Mouse (Mus musculus) heart, adult 11 months (tissue): ENCODE measurements at regions not wholly inside any gene's neighbourhood (a gene's known extent, or its start where the extent isn't known, plus 50 kb on each side); places are given as distances from the start of the nearest gene placed in this dataset.
A peak's percentile ranks its signal among the peaks of the same experiment; 100 is the strongest.

Source experiments
- DNase-seq: peaks from one replicate; pipeline ENCODE4 v3.0.0; 2022

DNA sequence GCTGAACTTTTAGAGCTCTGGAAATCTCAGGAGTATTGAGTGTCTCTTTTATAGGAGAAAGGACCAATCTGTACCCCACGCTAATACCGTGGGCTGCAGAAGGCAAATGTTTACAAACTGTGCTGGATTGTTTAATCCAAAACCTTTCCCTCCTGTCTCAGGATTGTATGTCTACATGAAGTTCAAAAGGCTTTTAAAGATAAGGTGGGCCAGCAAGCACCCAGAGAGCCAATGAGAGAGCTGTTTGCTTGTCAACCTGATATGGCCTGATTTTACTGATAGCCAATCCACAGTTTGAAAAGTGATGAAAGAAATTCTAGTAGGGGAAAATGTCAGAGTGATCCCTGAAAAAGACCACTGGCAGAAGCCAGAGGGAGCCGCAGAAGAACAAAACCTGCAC is 305.8 kb downstream of the Inhba start:
- DNase-seq, result no peak

DNA sequence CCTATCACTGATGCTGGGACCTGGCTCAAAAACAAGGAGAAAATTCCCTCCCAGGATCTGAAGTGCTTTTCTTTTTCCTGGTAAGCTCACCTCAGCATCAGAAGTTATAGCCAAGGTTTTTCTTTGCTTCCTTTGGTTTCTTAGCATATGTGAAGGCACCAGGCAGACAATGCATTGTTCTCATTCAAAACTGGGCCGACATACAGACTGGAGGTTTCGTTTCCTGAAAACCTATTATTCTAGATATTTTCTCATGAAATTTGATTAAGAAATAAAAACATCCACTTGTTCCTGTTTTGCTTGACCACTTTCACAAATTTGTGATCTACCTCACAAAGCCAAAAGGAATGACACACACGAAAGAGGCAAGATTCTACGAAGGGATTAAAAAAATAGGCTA is 308.7 kb downstream of the Inhba start:
- no peak for DNase-seq

DNA sequence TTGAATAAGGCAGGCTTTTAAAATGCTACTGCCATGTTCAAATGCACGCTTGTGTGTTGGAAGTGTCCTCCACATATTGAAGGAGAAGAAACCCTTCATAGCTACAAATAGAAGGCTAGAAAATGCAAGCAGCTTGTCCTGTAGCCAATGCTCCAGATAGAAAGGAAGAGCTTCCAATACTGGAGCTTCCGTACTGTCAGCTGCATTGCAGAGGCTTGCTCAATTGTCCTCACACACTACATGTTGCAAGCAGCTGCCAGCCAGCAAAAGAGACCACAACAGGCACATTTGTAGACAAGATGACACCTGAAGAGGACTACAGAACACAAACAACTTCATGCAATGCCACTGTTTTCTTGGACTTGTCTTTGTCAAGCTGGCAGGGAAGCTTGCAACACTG is 314.0 kb downstream of the Inhba start:
- no peak for DNase-seq

DNA sequence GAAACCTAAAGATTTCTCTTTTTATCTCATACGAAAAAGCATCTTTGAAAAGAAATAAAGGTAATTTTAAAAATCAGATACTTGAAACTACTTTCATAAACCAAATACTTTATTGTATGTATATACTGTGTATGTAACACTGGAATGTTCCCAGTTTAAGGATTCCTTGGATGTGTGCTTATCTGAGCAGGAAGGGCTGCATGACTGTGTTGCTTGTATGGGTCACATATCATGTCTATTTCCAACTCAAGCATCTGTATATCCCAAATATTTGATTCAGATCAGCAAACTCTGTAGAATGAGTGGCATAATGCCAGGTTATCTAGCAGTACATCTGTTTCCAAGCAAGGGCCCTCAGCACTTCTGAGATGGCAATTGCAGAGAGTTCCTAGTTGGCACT is 330.1 kb downstream of the Inhba start:
- DNase-seq, result no peak

DNA sequence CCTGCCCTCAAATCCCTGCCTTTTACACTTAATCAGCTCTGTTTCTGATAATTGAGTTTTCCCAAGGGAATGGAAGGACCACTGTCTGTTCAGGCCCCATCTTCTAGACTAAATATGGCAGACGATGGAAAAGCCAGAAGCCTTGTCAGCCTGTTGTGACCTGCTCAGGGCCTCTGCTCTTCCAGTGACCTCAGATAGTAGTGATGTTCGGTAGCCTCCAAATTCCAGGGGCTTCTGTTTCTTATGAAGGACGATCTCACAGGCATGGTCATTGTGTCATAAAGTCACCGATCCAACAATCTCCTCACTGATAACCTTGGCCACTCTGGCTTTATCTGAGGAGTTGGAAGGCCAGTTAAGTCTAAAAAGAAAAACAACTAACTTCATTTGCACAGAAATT is 330.5 kb downstream of the Inhba start:
- no peak for DNase-seq

DNA sequence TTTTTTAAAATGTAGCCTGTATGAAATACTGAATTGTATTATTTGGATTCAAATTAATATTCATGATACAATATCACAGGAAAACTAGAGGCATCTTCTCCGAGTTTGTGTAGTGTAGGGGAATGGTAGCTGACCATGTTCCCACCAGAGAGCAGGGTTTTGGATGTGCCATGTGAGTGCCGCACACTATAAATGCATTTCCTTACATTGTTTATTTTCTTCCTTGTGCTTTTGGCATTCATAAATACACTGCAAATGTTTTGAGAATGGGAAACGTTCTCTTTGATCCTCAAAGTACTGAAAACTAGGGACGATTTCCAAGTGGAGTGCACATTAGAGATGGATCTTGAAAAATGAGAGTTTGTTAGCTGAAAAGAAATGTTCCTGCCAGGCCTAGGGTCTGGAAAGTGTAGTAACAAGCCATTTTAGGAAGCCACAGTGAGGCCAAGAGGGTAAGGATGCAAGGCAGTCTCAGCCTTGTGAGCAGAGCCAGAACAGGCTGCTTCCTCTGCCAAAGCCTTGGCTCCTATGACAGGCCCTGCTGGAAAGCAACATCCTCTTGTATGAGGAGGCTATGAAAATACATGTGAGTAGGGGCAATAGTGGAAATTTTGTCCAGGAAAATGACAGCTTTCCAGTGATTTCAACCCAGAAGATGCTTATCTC is 331.8 kb downstream of the Inhba start:
- DNase-seq, result no peak

DNA sequence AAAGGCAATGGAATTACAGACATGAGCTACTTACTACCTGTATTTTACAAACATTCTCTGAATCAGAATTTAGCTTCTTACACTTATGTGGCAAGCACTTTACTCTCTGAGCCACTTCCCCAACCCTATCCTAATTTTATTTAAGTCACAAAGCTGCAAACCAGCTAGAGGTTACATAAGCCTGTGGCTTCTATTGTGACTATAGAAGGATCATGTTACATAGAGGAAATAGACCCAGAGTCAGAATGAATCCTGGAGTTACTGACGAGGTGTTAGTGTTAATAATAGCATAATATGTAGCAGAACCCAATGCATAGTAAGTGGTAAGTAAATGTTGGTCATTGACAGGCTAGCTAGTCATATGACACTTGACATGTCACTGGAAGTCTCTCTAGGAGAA is 337.7 kb downstream of the Inhba start:
- no peak for DNase-seq

DNA sequence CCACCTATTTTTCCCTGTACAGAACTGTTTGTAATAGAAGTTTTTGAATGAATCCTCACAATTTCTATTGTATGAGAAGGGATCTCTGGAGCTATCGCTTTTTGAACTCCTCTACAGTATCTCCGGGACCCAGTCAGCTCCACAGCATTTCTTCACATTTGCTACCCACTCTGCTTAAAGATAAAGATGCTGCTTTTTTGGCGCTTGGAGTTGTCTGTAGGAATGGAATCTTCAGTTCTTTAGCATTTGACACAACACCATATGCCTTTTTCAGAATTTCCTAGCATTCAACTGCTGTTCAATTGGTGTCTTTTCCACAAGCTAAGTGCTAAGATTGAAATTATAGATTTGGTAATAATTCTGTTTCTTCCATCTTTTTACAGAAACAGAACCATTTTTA is 338.4 kb downstream of the Inhba start:
- DNase-seq, result no peak

DNA sequence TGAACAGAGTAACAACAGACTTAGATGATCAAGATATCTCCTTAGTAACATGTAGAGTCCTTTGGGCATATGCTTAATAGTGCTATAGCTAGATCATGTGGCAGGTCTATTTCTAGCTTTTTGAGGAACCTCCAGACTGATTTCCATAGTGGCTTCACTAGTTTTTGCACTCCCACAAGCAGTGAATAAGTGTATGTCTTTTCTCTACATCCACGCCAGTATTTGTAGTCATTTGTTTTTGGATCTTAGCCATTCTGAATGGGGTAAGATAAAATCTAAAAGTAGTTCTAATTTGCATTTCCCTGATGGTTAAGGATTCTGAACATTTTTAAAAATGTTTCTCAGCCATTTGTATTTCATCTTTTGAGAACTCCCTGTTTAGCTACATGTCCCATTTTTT is 343.7 kb downstream of the Inhba start:
- DNase-seq, result no peak

DNA sequence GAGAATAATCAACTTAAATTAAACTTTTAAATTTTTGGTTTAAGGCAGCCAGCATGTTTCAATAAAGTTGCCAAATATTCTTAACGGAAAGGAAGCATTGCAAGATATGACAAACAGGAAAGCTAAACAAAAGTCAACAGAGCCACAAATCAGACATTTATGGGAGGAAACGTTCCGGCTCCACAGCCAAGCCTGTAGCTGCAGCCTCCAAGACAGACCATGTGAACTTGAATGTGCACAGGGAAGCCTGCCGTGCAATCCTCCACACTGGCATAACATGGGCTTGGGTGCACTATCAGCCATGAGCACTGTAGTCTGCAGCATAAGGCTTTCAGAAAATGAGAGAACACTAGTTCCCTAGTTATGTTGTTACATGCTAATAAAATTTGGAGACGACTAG is 367.8 kb downstream of the Inhba start:
- no peak for DNase-seq

DNA sequence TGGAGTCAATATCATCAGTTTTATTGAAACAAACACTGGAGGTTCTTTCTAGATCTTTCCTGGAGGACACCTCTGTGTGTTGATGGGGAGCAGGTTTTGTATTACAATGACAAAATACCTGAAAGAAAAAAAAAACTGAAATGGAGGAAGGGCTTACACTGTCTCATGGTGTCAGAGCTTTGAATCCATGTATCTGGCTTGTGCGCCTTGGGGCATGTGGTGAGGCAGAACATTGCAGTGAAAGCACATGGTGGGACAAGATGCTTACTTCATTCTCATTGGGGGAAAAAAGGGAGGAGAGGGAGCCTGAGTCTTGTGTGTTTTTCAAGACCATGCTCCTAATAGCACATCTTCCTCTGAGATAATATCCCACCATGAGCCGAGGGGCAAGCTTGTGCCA is 368.3 kb downstream of the Inhba start:
- no peak for DNase-seq

DNA sequence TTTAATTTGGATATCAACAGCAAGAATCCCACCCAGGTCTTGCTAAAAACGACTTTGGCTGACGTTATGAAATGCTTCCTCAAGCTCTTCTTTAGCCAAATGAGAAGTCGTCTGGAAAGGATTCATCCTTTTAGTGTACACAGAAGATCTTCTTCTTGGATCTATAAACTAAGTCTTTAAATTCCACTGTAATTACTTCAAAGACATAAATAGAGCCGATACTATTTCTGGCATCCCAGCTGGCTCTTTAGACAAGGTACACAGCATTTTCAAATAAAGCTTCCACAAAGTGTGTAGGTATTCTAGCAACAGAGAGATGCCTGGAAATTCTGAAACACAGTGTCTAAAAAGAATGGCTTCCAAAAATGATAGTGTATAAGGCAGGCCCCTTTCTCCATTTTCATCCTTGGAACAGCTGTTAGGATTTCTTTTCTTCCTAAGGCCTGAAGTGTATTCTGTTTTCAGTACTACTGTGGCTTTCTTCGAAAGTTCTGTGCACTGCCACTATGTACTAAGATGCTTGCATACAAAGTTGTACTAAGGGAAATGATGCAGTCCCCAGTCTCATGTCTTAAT is 371.4 kb downstream of the Inhba start:
- no peak for DNase-seq

DNA sequence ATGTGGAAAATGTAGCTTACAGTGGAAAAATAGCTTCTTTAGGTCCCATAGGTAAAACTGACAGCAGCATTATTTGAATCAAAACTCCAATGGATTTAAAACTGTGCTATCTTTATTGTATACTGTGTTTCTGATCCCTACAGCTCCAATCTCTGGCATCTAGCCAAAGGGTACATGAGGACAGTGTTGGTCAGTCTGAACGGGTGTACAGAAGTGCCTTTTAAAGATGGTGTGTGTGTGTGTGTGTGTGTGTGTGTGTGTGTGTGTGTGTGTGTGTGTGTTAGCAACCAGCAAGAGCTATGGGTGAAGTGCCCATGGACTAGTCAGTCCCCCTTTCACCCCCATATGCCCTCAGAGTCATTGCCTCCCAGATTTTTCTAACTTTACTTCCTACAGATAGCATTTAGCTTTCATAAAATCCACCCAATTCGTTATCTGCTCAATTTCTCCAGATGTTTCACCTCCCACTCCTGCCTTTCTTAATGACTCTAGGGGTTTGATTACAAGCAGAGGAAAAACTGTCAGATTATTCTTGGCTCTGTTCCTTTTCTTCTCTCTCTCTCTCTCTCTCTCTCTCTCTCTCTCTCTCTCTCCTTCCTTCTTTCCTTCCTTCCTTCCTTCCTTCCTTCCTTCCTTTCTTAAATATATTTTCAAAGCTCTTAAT is 404.8 kb downstream of the Inhba start:
- no peak for DNase-seq

DNA sequence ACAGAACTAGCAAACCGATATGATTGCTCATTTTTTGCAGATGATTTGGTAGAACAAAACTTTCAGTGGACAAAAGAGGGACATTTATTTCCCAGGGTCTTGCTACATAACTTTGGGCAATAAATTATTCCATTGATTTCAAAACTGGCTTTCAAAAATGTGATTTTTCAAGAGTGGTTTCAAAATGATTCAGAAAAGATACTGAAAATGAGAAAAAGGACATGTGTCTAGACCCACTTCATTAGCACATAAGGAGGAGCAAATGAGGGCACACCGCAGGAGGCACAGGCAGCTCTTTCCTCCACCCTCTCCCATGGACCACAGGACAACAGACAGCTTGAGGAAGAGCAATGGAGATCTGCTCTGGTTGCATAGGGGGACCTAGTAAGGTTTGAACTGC is 412.5 kb downstream of the Inhba start:
- no peak for DNase-seq

DNA sequence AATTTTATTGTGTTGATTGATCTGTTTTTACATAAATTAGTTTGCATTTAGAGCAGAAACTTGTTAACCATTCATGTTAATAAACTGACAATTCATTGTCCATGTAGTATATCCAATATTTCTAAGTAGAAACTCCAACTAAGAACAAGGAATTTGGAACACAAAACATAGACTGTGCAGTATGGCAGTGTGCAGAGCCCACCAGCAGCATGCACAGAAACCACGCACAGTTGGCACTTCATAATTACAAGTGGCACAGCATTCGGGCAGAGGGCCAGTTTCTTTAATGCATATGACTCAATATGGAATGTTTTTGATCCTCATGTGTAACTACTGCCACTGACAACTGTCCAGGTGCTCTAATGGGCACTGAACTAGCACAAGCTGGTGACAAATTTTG is 423.8 kb downstream of the Inhba start:
- no peak for DNase-seq

DNA sequence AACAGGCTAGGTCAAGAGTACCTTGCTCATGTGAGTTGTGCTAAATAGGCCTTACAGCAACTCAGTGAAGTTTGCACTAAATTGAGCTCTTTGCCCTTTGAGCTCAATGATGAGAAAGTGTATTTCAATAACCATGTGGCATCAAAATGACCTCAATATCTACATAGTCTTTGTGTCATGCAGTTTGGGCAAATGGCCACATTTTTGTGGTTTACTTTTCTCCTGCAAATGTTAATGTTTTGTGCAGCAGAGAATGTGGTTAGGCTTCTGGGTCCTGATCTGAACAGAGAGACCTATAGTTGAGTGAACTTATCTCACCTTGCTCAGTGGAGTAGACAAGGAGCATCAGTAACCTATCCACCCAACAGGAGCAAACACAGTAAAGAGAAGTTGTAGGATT is 441.6 kb downstream of the Inhba start:
- no peak for DNase-seq

DNA sequence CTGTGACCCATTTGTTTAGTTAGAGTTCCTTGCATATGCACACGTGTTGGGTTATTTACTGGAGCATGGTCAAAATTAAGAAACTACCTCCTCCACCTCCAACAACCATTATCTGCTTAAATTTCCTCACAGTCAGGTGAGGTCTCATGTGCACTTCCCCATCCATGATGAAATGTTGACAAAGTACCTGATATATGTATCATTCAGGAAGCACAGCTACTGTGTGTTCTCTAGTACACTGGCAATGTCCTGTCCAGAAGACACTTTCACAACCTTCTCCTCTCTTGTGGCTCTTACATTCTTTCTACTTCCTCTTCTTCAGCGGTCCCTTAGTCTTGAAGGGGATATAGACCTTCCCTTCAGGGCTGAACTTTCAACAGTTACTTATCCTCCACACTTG is 448.1 kb downstream of the Inhba start:
- no peak for DNase-seq

DNA sequence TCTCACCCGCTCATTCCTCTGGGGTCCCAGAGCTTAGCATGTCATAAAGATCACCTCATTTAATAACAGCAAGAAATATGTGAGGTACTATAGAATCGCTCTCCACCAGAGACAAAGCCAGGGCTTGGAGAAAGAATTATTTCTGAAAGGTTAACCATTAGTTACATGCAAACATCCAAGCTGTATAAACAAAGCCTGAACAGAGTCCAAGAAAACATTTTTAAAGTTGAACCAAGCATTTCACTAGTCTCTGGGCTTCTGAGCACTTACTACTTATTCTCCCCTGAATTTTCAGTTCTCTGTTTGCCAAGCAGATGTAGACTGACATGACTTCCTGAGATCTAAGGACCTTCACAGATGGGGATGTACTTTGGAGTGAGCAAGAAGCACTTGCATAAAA is 450.0 kb downstream of the Inhba start:
- no peak for DNase-seq

DNA sequence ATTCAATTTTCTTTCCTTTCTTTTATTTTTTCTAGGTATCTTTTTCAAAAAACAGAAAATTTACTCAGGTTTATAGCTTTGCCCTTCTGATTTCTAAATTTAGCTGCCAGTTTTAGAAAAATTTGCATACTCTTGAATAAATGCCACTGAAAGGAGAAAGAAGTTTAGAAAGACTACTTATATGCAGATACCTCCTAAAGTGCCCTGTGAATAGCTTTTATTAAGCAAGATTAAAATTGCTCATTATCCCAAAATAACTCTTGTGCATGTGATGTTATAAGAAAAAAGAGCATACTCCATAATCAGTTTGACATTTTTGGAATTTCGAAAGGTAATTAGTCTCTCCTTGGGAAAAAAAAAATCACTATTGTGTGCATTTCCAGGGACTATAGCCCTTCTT is 453.2 kb downstream of the Inhba start:
- no peak for DNase-seq

DNA sequence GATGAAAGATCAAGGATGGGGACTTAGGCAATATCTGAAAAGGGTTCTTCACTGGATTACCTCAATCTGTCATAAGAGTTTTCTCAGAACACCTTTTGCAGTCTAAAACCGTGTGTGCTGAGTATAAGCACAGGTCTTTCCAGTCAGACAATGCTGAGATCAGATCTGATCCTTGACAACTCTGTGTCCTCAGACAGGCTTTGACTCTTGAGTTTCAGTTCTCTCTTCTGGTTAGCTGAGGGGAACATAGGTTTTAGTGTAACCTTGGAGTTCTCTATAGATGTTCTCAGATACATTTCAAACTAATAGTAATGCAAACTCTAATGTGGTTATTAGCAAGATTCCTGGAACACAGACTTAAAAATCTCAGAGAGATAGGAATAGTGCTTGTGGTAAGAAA is 453.7 kb downstream of the Inhba start:
- DNase-seq, result no peak

DNA sequence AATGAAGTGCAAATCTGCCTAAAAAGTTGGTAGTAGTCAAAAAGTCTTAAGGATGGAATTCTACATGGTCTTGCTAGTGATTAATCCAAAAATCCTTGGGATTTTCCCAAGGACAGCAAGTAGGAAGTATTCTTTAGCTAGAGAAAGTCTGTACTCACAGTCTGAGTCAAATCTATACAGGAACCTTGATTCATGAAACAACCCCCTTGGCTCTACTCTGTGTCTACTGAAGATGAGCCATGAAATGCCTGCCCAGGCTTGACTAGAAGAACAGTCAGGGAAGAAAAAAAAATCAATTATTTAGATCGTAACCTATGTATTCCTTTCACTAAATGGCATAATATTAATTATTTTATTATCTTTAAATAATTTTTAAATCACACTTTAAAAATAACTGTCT is 454.2 kb downstream of the Inhba start:
- no peak for DNase-seq

DNA sequence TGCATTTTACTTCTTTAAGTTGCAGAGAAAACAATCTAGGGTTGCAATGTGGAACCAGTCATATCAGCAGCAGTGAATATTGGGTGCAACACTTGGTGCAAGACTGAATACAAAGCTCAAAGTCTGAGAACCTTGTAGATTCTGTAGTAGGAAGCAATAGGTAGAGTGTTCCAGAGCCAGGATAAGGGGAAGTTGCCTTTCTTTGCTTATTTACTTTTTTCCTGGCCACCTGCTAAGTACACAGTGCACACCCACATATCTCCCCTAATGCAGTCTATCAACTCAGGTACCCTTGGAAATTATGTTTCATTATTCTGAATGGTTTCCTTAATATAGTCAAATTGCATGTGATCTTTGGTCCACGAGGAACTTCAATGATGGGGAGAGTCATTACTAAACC is 464.9 kb downstream of the Inhba start:
- no peak for DNase-seq

DNA sequence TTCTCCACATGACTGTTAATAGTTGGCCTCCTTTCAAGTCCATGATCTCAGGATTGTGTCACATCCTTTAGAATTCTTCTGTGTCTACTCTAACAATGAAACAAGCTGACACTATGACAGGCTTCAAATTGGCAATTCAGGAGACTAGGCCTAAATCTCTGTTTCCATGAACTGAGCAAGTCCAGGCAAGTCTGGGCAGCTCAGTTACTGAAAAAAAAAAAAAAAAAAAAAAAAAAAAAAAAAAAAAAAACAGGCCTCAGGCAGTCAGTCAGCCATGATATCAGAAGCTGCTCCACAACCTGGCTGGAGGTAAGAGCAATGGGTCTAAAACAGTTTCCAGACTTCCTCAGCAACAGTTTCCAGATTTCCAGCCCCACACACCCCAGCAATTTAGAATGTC is 475.6 kb downstream of the Inhba start:
- DNase-seq, result no peak

DNA sequence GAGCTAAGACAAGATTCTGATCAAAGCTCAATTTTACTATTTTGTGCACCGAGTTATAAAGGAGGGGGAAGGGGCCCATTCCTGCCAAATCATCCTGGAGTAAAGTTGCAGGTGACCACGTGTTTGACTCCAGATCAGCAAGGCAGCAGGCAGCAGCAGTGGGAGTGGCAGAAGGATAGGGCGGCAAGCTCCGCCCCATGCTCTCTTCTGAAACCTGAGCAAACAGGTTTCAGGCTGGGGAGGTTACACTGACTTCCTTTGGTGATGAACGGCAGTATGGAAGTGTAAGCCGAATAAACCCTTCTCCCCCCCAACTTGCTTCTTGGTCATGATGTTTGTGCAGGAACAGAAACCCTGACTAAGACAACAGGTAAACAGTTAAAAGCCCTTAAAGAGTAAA is 479.0 kb downstream of the Inhba start:
- peak; percentile 50 for DNase-seq

DNA sequence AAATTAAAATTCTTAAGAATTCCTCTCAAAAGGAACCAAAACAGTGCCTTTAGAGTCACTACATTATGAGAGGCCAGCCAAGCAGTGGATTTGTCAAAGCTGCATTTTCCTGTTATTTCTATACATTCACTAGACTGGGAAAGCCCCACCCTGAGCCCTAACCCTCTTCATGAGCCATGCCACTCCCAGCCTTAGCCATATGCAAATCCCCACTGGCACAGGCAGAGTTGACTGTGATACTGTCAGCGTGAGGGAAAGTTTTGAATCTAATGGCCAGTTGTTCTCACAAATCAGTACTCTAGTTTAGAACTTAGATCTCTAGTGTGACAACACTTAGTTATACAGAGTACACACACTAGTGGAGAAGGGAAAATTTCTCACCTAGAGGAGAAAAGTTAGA is 486.4 kb downstream of the Inhba start:
- DNase-seq, result no peak
